Mouse (Mus musculus) urinary bladder, adult 2 months (tissue): ENCODE results near the gene Macrod1. TPM values are rescaled to one million over a fixed set of nuclear protein-coding genes. Genes with fewer than 3 reads are reported as not detected.

ENCODE experiments used
- DNase-seq: peaks from one replicate; pipeline ENCODE4 v3.0.0; 2022; ENCODE audit warnings: low spot score
- polyA plus RNA-seq: library from polyadenylated mRNA; depleted of rRNA; stranded (reverse); fragments of >200 nt; gene quantifications from 2 replicates; pipeline ENCODE4 v1.2.3, GENCODE M21; 2012

Macrod1 gene
- polyA plus RNA-seq, 1 experiment: 23.7 TPM

DNA sequence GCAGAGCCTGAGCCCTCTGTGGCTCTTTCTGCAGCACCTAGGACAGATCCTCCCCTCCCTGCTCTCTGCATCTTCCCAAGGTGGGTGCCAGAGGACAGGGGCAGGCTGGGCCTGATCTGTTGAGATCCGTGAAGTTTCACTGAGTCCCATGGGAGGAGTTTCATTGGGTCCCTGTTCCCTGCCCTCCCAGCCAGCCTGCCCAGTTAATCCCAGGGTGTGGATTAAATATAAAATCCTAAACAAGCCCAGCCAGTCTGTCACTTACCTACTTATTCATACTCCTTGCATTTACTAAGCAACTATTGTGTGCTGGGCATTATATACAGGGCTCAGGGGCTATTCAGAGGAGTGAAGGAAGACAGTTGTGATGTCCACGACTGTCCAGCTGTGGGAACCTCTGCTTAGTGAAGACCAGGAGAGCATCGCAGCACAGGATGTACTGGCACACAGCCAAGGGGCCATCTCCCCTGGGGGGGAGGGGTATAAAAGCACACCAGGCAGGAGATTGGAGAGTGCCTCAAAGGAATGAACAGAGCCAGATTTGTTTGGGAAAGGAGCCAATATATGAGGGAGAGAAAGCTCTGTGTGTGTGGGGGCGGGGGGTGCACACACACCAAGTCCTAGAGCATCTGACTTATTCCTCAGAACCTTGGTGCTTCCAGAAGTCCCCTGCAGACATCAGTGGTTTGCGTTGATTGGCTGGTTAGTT lies 85.8 kb downstream of the Macrod1 start:
- DNase-seq: no peak

DNA sequence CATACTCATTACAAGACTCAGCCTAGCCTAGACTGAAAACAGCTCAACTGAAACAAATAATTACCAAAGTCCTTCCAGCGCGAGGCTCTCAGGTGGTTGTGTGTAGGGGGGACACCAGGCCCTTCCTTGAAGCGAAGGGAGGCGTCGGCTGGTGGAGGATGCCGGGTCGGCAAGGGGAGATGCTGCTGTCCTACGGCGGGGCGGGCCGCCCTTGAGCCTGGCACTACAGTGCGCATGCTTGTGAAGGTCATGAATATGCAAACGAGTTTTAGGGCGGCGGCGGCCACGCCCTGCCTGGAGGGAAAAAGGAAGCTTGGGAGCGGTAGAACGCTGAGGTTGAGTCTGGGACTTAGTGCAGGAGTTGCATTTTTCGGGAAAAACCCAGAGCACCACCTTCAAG lies 87.2 kb downstream of the Macrod1 start:
- DNase-seq: peak; percentile 47

DNA sequence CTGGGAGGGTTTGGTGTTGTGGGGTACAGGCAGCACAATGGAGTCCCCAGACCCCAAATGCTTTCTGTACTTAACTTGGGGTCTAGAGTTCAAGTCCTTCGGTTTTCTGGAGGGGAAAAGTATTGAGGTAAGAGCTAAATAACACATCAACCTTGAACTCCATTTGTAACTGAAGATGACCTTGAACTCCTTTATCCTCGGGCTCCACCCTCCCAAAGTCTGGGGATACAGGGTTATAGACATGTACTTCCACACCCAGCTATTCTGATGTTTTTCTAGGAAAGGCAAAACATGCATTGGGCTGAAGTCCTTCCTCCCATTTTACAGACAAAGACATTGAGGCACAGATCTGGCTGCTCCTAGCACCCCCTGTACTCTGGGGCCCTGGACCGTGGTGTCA lies 87.8 kb downstream of the Macrod1 start:
- DNase-seq: no peak

DNA sequence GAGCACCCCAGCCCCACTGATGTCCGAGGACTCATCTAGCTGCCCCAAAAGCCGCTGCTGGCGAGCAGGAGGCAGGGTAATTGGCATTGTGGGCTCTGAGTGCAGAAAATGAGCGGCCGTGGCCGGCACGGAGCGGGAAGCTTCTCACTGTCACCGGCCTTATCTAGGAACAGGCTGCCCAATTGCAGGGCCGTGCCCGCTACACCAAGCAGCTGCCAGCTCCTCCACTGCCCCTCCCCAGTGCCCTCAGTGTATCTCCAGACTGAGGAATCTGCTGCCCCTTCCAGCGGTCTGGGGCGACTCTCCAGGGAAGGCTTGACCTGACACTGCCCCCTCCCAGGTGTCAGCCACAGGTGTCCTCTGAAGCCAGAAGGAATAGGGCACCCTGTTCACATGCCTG lies 89.8 kb downstream of the Macrod1 start:
- DNase-seq: no peak

GRCm38 (mm10) chr19:7148096-7148495 lies 91.5 kb downstream of the Macrod1 start:
- DNase-seq: no peak

- no peak for DNase-seq
Measured at GRCm38 (mm10) chr19:7148541-7149085, 92.0 kb downstream of the Macrod1 start.

DNA sequence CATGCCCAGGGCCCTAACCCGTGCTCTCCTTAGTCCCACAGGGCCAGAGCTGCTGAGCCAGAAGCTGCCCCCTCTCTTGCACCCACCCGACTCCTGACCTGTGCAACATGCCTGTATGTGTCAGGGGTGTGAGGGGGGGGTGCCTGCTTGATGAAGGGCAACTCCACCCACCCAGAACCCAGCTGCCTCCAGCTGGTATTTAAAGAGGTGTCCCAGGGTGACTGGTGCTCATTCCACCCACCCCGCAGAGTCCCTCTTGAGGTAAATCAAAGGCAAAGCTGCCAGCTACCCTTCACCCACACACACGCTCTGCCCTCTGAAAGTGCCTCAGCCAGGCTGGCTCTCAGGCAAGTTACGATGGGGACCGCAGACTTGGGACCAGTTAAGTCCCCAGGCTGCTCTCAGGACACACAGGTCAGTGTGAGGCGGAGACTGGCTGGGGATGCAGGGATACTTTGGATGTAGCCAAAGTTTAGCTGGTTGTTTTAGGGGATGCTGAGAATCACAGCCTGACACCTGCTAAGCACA lies 92.6 kb downstream of the Macrod1 start:
- no peak for DNase-seq

DNA sequence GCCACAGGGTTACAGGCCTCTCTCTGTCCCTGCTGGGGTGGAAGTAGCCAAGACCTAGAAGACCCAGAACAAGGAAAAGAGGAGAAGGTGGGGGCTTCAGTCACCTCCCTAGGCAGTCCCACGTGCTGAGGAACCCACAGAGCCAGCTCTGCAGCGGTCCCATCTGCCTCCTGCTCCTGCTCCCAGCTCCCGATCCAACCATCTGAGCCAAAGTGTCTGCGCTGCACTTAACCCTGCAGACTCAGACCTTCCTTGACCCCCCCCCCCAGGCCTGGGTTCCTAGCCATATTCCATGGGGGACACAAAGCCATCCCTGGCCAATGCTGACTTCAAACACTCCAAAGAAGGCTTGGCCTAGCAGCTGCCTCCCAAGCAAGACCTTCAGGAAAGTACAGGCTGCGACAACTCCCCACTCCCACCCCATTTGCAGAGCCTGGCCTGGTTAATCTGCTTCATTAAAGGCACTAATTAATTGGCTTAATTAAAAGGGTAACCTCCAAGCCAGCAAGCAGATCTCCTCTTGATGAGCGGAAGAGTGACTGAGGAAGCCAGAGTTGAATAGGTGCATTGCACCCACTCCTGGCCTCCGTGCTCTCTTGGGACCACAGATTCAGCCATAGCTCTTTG lies 94.8 kb downstream of the Macrod1 start:
- no peak for DNase-seq

DNA sequence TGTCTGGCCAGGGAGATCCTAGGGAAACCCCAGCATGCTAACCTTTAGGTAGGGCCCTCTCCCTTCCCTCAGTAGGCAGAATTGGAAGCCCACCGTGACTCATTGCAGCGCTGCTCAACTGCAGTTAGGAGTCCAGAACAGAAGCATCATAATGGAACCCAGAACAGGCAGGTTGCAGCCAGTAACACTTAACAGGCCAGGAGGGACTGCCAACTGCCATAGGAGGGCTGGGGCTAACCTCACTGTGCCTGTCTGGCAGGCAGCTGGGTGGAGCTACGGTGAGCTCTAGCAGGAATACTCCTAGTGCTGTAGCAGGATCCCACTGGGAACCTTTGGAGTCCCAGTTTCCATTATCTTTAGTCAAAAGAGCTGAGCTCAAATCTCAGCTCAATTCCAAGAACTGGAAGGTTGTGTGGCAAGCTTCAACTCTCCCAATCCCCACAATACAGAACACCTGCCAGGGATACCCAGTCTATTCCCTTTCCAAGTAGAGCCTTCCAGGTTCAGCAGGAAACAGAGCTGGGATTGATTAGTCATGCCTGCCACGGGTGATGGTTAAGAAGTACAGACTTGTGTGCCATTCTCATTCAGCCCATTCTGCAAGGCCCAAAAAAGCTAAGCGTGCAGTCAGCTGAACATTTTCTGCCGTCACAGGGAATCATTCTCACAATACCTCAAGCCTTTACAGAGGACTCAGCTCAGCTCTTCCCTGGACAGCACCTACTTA lies 95.5 kb downstream of the Macrod1 start:
- no peak for DNase-seq

GRCm38 (mm10) chr19:7153232-7153631 lies 96.6 kb downstream of the Macrod1 start:
- no peak for DNase-seq

- no peak for DNase-seq
Measured at GRCm38 (mm10) chr19:7155196-7155595, 98.6 kb downstream of the Macrod1 start.

DNA sequence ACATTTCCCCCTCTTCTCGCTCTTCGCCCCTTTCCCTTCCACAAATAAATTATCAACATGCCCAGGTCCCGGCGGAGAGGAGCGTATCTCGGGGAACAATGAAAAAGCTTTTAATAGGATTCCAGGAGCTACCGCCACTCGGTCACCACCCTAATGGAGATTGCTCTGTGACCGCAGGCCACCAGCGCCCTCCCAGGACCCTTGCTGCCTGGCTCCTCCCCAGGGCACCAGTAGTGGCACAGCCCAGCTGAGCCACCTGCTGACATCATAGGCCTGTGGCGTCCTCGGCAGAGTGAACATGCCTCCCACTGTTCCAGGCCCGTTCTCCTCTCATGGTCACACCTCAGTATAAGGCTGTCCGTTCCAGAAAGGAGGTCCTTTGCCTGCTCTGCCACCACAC lies 101.1 kb downstream of the Macrod1 start:
- DNase-seq: no peak

- no peak for DNase-seq
Measured at GRCm38 (mm10) chr19:7160151-7160906, 103.7 kb downstream of the Macrod1 start.

- no peak for DNase-seq
Measured at GRCm38 (mm10) chr19:7161064-7161463, 104.5 kb downstream of the Macrod1 start.

DNA sequence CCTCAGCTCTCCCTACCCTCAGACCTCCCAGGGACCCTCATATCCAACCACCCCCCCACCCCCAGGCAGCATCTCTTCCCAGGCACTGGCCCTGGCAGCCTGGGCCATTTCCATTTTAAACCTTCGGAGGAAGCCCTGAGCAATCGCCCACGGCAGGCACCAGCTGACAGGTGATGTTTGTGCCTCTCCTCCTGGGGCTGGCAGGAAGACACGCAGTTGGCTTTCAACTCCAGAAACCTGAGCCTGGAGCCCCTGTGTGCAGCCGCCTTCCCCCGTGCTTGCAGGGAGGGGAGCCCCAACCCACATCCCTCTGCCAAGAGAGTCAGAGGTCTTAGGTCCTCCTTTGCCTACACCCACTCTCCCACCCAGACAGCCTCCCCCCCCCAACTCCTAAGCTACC lies 107.6 kb downstream of the Macrod1 start:
- DNase-seq: no peak

DNA sequence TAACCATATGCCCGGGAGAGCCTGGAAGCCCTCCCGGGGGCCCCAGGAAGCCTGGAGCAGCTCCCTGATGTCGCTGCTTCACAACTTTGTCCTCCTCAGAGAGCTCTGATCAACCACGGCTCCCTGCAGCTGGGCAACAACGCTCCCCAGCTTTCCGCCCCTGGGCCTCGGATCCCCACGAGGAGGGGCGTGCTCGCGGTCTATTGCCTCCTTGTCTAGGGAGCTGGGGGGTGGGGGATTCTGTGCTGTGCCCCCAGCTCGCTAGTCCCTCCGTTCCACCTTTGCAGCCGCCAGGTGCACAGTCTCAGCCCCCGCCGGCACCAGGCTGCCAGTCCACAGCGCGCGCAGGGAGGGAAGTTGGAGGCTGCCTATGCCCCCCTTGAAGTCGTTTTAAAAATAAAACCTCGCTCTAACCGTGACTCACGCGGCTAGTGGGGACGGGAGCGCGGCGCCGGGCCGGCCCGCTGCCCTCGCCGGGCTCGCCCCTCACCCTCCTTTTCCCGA lies 108.3 kb downstream of the Macrod1 start:
- DNase-seq: no peak

DNA sequence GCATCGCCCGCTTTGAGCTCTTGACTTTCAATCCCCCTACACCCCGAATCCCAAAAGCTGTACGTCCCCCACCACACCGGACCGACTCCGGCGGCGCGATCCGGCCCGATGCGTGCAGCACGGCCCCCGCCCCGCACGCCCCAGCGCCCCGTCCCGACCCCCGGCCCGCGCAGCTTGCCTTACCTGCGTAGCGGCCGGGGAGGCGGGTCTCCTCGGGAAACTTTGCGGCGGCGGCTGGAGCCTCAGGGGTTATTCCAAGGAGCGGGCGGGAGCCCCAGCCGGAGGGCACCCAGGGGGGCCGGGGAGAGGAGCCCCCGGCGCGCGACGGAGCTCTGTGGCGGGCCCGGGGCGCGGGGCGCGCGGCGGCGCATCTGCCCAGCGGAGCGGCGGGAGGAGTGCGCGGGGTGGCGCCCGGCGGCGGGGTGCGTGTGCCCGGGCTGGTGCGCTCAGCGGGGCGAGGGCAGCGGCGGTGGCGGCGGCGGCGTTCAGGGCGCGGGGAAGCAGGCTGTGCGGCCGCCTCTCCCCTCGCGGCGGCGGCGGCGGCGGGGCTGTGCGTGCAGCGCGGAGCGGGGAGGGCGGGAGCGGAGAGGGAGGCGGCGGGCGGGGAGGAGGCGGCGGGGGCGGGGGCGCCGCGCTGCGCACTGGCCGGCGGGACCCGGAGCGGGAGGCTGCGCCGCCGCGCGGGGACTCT lies 109.0 kb downstream of the Macrod1 start:
- DNase-seq: no peak

- no peak for DNase-seq
Measured at GRCm38 (mm10) chr19:7166200-7166711, 109.6 kb downstream of the Macrod1 start.

- DNase-seq: no peak
Measured at GRCm38 (mm10) chr19:7166767-7167166, 110.2 kb downstream of the Macrod1 start.

DNA sequence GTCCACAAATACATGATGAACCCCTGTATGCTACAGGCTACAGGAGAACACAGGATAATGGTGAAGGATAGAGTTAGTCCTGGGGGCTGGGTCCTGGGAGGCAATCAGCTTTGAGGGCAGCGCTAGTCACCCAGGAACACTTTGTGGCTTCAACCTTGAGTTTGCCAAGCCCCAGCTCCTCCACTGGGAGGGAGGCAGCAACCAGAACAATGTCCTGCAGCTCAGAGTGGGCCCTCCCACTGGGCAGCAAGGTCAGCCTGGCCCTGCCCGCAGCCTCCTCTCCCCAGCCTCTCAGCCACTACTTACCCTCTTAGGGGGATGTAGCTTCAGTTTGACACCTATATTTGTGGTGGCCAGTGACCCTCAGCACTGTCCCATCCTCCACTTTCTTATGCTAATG lies 111.8 kb downstream of the Macrod1 start:
- no peak for DNase-seq

DNA sequence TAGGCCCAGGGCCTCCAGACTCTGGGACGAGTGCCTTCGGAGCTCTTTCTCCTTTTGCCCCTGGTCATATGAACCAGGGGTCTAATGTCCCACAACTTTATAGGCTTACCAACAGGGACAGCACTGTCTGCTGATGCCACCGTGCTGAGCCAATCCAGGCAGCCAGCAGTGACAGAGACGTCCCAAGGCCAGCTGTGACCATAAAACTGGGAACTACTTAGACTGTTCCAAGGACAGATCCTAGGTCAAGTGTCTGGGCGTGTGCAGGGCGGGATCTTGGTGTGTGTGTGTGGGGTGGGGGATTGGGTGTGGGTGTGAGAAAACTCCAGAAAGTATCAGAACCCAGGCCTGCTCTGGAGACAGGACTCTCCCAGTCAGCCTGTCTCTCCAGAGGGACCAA lies 114.3 kb downstream of the Macrod1 start:
- DNase-seq: no peak
